In the genomic region with DNA sequence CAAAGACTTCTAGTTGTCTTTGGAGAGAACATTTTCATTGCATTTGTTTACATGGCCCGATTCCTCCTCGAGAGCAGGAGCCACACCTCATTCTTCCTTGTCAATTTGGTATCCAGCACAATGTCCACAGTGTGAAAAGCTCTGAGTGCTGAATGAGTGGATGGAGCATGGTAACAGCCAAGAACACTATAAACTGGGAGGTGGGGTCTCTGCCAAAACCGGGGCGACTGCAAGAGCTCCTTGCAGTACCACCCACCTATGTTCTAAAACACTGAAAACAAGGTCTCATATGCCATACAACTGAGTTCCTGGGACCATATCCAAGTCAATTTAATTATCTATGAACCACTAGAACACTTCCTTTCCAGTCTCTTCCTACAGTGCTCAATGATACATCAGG, we compare ENCODE assay signal across 25 mouse cellular contexts. TPM values are rescaled to one million over a fixed set of nuclear protein-coding genes. Genes with fewer than 3 reads are reported as not detected.
A peak's percentile ranks its signal among the peaks of the same experiment; 100 is the strongest.
DNase-seq lines count a peak whose midpoint lies in the region; ATAC-seq and TF ChIP-seq lines count a peak whose summit lies in the region.
"Had no signal": no experiment of that assay in that cellular context is flagged by ENCODE, and none has a peak within 500 bp of the region (broad histone marks: within the 10 kb centered on the region; RNA-seq: fewer than 3 reads in every experiment).

No protein-coding gene starts in this region.

- no peak for TF ChIP-seq CTCF in lung, adult 2 months (IDR thresholded peaks at IDR 0.05; ENCODE audit: insufficient read depth, low read length)
- no peak for TF ChIP-seq CTCF in midbrain, postnatal 0 days (IDR thresholded peaks at IDR 0.05)

- peak overlapping the region; percentile 33; the same call in 1 of the 2 replicates for H3K27ac ChIP-seq in lung, embryonic 15.5 days
- H3K27ac ChIP-seq in midbrain, postnatal 0 days (ENCODE audit: low read depth, low read length): no peak overlapping the region
- H3K27ac ChIP-seq: embryonic facial prominence, embryonic 10.5 days; forebrain, embryonic 15.5 days; hindbrain, embryonic 10.5 days; hindbrain, postnatal 0 days; limb, embryonic 10.5 days; liver, embryonic 15.5 days; midbrain, embryonic 12.5 days; stomach, postnatal 0 days had no signal

- no peak overlapping the region for H3K4me3 ChIP-seq in lung, embryonic 15.5 days
- no peak overlapping the region for H3K4me3 ChIP-seq in lung, adult 2 months (replicated peaks; ENCODE audit: extremely low read depth, low read depth, low read length)
- H3K4me3 ChIP-seq in midbrain, postnatal 0 days (ENCODE audit: low read depth, low read length): no peak overlapping the region
- H3K4me3 ChIP-seq: embryonic facial prominence, embryonic 10.5 days; forebrain, embryonic 15.5 days; hindbrain, embryonic 10.5 days; limb, embryonic 10.5 days; liver, embryonic 15.5 days; midbrain, embryonic 12.5 days had no signal

- no peaks in the 10 kb centered on the region for H3K9me3 ChIP-seq in lung, embryonic 15.5 days
- H3K9me3 ChIP-seq in midbrain, postnatal 0 days (ENCODE audit: low read length): no peaks in the 10 kb centered on the region
- H3K9me3 ChIP-seq: embryonic facial prominence, embryonic 10.5 days; forebrain, embryonic 15.5 days; hindbrain, embryonic 10.5 days; limb, embryonic 10.5 days; liver, embryonic 15.5 days; midbrain, embryonic 12.5 days had no signal

- no peak for TF ChIP-seq POLR2A in lung, adult 2 months (IDR thresholded peaks at IDR 0.05; ENCODE audit: borderline replicate concordance, extremely low read depth, low read depth, low read length)

- H3K4me2 ChIP-seq in lung, embryonic 15.5 days: no peak overlapping the region
- H3K4me2 ChIP-seq in midbrain, postnatal 0 days (ENCODE audit: low read depth, low read length, poor library complexity, severe bottlenecking): no peak overlapping the region
- H3K4me2 ChIP-seq: forebrain, embryonic 15.5 days; heart, embryonic 11.5 days; liver, embryonic 15.5 days; midbrain, embryonic 12.5 days had no signal

- DNase-seq in lung, adult 2 months: no peak
- DNase-seq in brain, adult 2 months (ENCODE audit: low read depth, low spot score): peak; percentile 63
- DNase-seq in layer of hippocampus, adult 18-20 months (ENCODE audit: low spot score in 2 of 2): peak; percentile 53 to 81
- peak; percentile 18 for DNase-seq in lung, postnatal 36 days
- no peak for DNase-seq in adrenal gland, postnatal 10 days
- DNase-seq in midbrain, postnatal 0 days (ENCODE audit: low spot score): no peak
- DNase-seq: adrenal gland, adult 8-10 months; cerebellum, adult 9-10 months; gastrocnemius, postnatal 14 days; heart, adult 11 months; kidney, postnatal 25 days; liver; right cerebral cortex, postnatal 14 days had no signal

- ATAC-seq in lung, embryonic 15.5 days (ENCODE audit: borderline replicate concordance, extremely low read depth, low FRiP score, low TSS enrichment): peak; percentile 46; the same call in 1 of the 2 replicates
- no peak for ATAC-seq in midbrain, postnatal 0 days (ENCODE audit: low FRiP score)
- ATAC-seq: activated CD4-positive, CD25-positive, alpha-beta regulatory T cell, adult 4 months; forebrain, embryonic 15.5 days; hindbrain, postnatal 0 days; intestine, postnatal 0 days had no signal

- no peaks in the 10 kb centered on the region for H3K36me3 ChIP-seq in lung, embryonic 15.5 days
- no peaks in the 10 kb centered on the region; the same call in 1 of the 2 replicates for H3K36me3 ChIP-seq in midbrain, postnatal 0 days (ENCODE audit: insufficient read depth, low read length)

- H3K9ac ChIP-seq in lung, embryonic 15.5 days: no peak overlapping the region
- H3K9ac ChIP-seq in midbrain, postnatal 0 days (replicated peaks; ENCODE audit: low read length, poor library complexity, severe bottlenecking): no peak overlapping the region
- H3K9ac ChIP-seq: forebrain, embryonic 15.5 days; liver, embryonic 15.5 days; midbrain, embryonic 12.5 days had no signal

- H3K4me1 ChIP-seq in lung, embryonic 15.5 days: peaks cover 8% of the 10 kb centered on the region; the same call in 1 of the 2 replicates
- no peaks in the 10 kb centered on the region for H3K4me1 ChIP-seq in lung, adult 2 months (ENCODE audit: control insufficient read depth, insufficient read depth, low read length)
- no peaks in the 10 kb centered on the region for H3K4me1 ChIP-seq in midbrain, postnatal 0 days (ENCODE audit: insufficient read depth, low read length)
- H3K4me1 ChIP-seq: embryonic facial prominence, embryonic 10.5 days; forebrain, embryonic 15.5 days; hindbrain, embryonic 10.5 days; limb, embryonic 10.5 days; liver, embryonic 15.5 days; midbrain, embryonic 12.5 days had no signal

- 21% methylated on average over 4 of the region's 4 CpGs for WGBS in lung, embryonic 15.5 days
- WGBS in lung, adult 2 months: 33% methylated on average over 4 of the region's 4 CpGs
- 93% methylated on average over 4 of the region's 4 CpGs for WGBS in midbrain, postnatal 0 days

- H3K27me3 ChIP-seq in lung, embryonic 15.5 days: no peaks in the 10 kb centered on the region
- no peaks in the 10 kb centered on the region for H3K27me3 ChIP-seq in midbrain, postnatal 0 days (ENCODE audit: insufficient read depth, low read length)
- H3K27me3 ChIP-seq: forebrain, embryonic 15.5 days; liver, embryonic 15.5 days; midbrain, embryonic 12.5 days had no signal

RNA-seq across cellular contexts. Expression of gene Heca, which starts 39.1 kb away (rescaled TPM):
- polyA plus RNA-seq in lung, embryonic 15.5 days (2015; fragmentation: Nextera tagmentation; extraction: Ambion mirVana): 2.9 and 4.7 TPM in 2 replicates
- polyA plus RNA-seq in lung, adult 2 months (2012; rRNA removed): 23.1 and 30.9 TPM in 2 replicates
- 10 to 100 TPM; 28.9 to 33.0 TPM for total RNA-seq in layer of hippocampus, adult 18-20 months (2021)
- 10 to 100 TPM; 31.8 to 35.7 TPM for total RNA-seq in adrenal gland, postnatal 10 days (2021)
- 32.2 and 39.3 TPM in 2 replicates for total RNA-seq in midbrain, postnatal 0 days (2014; rRNA removed)
- polyA plus RNA-seq in midbrain, postnatal 0 days (2015; fragmentation: Nextera tagmentation; extraction: Ambion mirVana): 3.3 and 4.3 TPM in 2 replicates

Comparison
In these comparisons a context has a peak if more than half of its experiments do, and no peak if none do; other contexts are left out.
1. DNase-seq: peak in brain, adult 2 months (single experiment), layer of hippocampus, adult 18-20 months (2 of 2) and lung, postnatal 36 days (single experiment); none in lung, adult 2 months (single experiment), adrenal gland, postnatal 10 days (single experiment) and midbrain, postnatal 0 days (single experiment).